Mouse (Mus musculus) small intestine, adult 2 months (tissue): Measurements from ENCODE around the gene Nsl1. TPM values are rescaled to one million over a fixed set of nuclear protein-coding genes. Genes with fewer than 3 reads are reported as not detected.
A peak's percentile ranks its signal among the peaks of the same experiment; 100 is the strongest.

ENCODE experiments used
- H3K27ac ChIP-seq: fragments of 200-500 bp; 2 replicates; pipeline ENCODE4 v1.5.1; 2012; ENCODE audit warnings: low read depth, low read length, control low read depth, inconsistent platforms; ENCODE audit not compliant: insufficient read depth
- H3K27me3 ChIP-seq: fragments of 200-500 bp; 2 replicates; pipeline ENCODE4 v1.6.1; 2012; ENCODE audit warnings: mild to moderate bottlenecking, moderate library complexity, low read length, inconsistent platforms; ENCODE audit not compliant: control insufficient read depth, insufficient read depth
- H3K36me3 ChIP-seq: fragments of 200-500 bp; 2 replicates; pipeline ENCODE4 v1.6.1; 2012; ENCODE audit warnings: mild to moderate bottlenecking, low read length, control low read depth, inconsistent platforms; ENCODE audit not compliant: control insufficient read depth, insufficient read depth
- H3K4me1 ChIP-seq: fragments of 200-500 bp; 2 replicates; pipeline ENCODE4 v1.6.1; 2012; ENCODE audit warnings: low read length, inconsistent platforms, mixed read lengths; ENCODE audit not compliant: control insufficient read depth, insufficient read depth, insufficient read length
- H3K4me3 ChIP-seq: fragments of 200-500 bp; 2 replicates; pipeline ENCODE4 v1.5.1; 2012; ENCODE audit warnings: low read depth, mild to moderate bottlenecking, control low read depth, inconsistent platforms, low read length, moderate library complexity
- CTCF ChIP-seq: fragments of 200-500 bp; IDR thresholded peaks from 2 replicates; pipeline ENCODE4 v1.5.1; 2012; ENCODE audit warnings: low read depth, mild to moderate bottlenecking, control low read depth, inconsistent platforms, low read length, moderate library complexity, mixed read lengths; ENCODE audit not compliant: insufficient replicate concordance, insufficient read length; ENCODE audit errors: extremely low read depth
- POLR2A ChIP-seq: fragments of 200-500 bp; IDR thresholded peaks from 2 replicates; pipeline ENCODE4 v1.6.1; 2012; ENCODE audit warnings: low read depth, mild to moderate bottlenecking, control low read depth, inconsistent platforms, low read length, moderate library complexity
- WGBS: fragments of 180-500 bp; shearing (Covaris S2); methylation state at CpG from one replicate; pipeline ENCODE4 v1.1.7; 2018; 5-methylcytosine and 5-hydroxymethylcytosine counted together
- polyA plus RNA-seq: library from polyadenylated mRNA; depleted of rRNA; stranded (reverse); fragments of >200 nt; gene quantifications from 2 replicates; pipeline ENCODE4 v1.2.3, GENCODE M21; 2012

The Nsl1 gene
- polyA plus RNA-seq, 1 experiment, result 1.4 TPM

DNA sequence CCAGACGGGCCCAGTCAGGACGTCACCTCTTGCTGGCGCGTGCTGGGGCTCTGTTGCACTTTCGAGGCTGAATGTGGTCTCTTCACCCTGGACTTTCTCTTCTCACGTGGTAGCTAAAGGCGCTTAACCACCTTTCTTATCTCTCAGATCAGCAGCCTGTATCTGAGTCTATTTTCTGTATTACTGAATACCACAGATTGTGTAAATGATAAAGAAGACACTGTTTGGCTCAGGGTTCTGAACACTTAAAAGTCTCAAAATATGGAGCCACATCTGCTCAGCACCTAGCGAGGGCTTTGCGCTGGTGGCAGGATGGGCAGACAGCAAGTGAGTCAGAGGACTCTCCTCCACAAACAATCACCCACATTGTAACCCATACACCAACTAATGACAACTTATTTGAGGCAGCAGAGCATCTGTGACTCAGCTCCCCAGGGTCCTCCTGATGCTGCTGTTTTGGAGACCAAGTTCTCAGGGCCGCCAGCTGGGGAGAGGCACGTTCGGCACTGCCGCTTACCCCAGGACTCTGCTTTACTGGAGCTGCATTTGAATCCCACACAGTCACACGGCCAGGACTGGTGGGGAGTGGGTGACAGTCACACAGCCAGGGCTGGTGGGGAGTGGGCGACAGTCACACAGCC lies 40.0 kb downstream of the Nsl1 start:
- TF ChIP-seq CTCF, result no peak
- Histone ChIP-seq H3K4me3 (no peak overlapping the region), H3K36me3 (no peaks in the 10 kb centered on the region), H3K27ac (no peak overlapping the region), H3K4me1 (peaks cover 6% of the 10 kb centered on the region; the same call in 1 of the 2 replicates), H3K27me3 (peaks cover 16% of the 10 kb centered on the region)
- 81% methylated on average over 15 of the region's 15 CpGs for WGBS

GRCm38 (mm10) chr1:191105246-191105645 lies 42.4 kb downstream of the Nsl1 start:
- 0 out of 2 replicates have a peak, but pooled peaks cover 2% of the 10 kb centered on the region for H3K27me3 ChIP-seq
- no peaks in the 10 kb centered on the region for H3K4me1 ChIP-seq
- no peak overlapping the region for H3K27ac ChIP-seq
- H3K4me3 ChIP-seq, result no peak overlapping the region
- no peaks in the 10 kb centered on the region for H3K36me3 ChIP-seq
- TF ChIP-seq POLR2A, result no peak
- 70% methylated on average over 9 of the region's 9 CpGs for WGBS

DNA sequence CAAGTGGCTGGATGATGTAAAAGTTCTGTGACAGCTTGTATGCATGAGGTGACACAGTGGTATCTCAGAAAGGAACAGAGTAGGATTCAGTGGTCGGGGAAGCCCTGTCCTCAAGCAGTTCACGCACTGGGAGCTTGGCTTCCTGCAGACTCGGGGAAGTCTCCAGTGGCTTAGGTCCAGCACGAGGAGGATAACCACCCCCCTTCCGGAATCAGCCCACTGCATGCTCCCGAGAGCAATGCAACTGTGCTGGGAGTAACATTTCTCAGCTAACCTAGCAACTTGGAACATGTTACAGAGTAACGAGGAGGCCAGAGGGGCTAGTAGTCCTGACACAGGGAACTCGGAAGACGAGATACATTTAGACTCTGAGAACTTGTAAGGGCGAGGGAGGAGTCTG lies 44.5 kb downstream of the Nsl1 start:
- no peak for TF ChIP-seq CTCF
- no peak for TF ChIP-seq POLR2A
- H3K4me3 ChIP-seq, result no peak overlapping the region
- no peaks in the 10 kb centered on the region for H3K36me3 ChIP-seq
- H3K27me3 ChIP-seq, result no peaks in the 10 kb centered on the region
- WGBS, result 51% methylated on average over 10 of the region's 10 CpGs
- no peaks in the 10 kb centered on the region; the same call in 1 of the 2 replicates for H3K4me1 ChIP-seq
- H3K27ac ChIP-seq, result no peak overlapping the region

GRCm38 (mm10) chr1:191109907-191110306 lies 47.1 kb downstream of the Nsl1 start:
- 84% methylated on average over 9 of the region's 9 CpGs for WGBS
- Histone ChIP-seq H3K36me3 (no peaks in the 10 kb centered on the region), H3K4me3 (no peak overlapping the region), H3K4me1 (no peaks in the 10 kb centered on the region; the same call in 1 of the 2 replicates), H3K27me3 (no peaks in the 10 kb centered on the region), H3K27ac (peak overlapping the region; percentile 60; the same call in 1 of the 2 replicates)
- TF ChIP-seq CTCF (no peak), POLR2A (no peak)

GRCm38 (mm10) chr1:191111146-191111545 lies 48.3 kb downstream of the Nsl1 start:
- 53% methylated on average over 8 of the region's 8 CpGs for WGBS
- no peaks in the 10 kb centered on the region for H3K36me3 ChIP-seq
- no peaks in the 10 kb centered on the region; the same call in 1 of the 2 replicates for H3K4me1 ChIP-seq
- TF ChIP-seq CTCF (no peak), POLR2A (no peak)
- H3K27me3 ChIP-seq, result no peaks in the 10 kb centered on the region
- H3K4me3 ChIP-seq, result no peak overlapping the region
- peak overlapping the region; percentile 60 for H3K27ac ChIP-seq

DNA sequence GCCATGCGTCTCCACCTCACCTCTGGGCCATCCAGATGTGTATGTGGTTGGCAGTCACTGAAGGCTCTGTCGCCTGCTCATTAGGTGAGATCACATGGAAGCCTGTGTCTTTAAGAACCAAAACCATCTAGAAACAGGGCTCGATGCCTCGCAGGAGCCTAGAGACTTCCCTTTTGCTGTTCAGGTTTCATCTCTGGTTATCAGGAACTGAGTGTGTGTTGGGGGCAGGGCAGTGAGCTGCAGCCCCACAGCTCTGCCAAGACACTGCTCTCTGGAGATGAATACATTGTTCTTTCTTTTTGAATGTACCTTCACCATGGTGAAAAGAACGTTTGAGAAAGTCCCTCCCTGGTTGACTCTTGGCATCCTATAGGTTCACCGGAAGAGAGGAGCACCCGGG lies 52.1 kb downstream of the Nsl1 start:
- WGBS, result 53% methylated on average over 7 of the region's 7 CpGs

GRCm38 (mm10) chr1:191115514-191116238 lies 52.9 kb downstream of the Nsl1 start:
- WGBS, result 78% methylated on average over 11 of the region's 11 CpGs

More for the DNA sequence above, 52.1 kb downstream of the Nsl1 start:
- TF ChIP-seq POLR2A, result no peak
- no peak for TF ChIP-seq CTCF
- H3K27ac ChIP-seq, result peak overlapping the region; percentile 43
- H3K4me3 ChIP-seq, result no peak overlapping the region
- no peaks in the 10 kb centered on the region for H3K27me3 ChIP-seq
- H3K4me1 ChIP-seq, result no peaks in the 10 kb centered on the region; the same call in 1 of the 2 replicates
- no peaks in the 10 kb centered on the region for H3K36me3 ChIP-seq

More at GRCm38 (mm10) chr1:191115514-191116238, 52.9 kb downstream of the Nsl1 start:
- Histone ChIP-seq H3K36me3 (no peaks in the 10 kb centered on the region), H3K4me1 (no peaks in the 10 kb centered on the region), H3K27me3 (no peaks in the 10 kb centered on the region), H3K4me3 (no peak overlapping the region), H3K27ac (peak overlapping the region; percentile 43)
- TF ChIP-seq CTCF (no peak), POLR2A (no peak)
